Mouse (Mus musculus) ES-E14 (cell line): Measurements from ENCODE around the gene Tead2. TPM values are rescaled to one million over a fixed set of nuclear protein-coding genes. Genes with fewer than 3 reads are reported as not detected.

ENCODE experiments used
- DNase-seq: peaks from one replicate; pipeline ENCODE4 v3.0.0-alpha.2; 2013; ENCODE audit warnings: low read depth, low spot score
- H3K27ac ChIP-seq: 2 replicates; pipeline ENCODE4 v1.5.1; 2012; ENCODE audit warnings: low read depth, mild to moderate bottlenecking, low read length, moderate library complexity, mixed read lengths; ENCODE audit not compliant: poor library complexity, insufficient read depth, severe bottlenecking
- H3K36me3 ChIP-seq: 2 replicates; pipeline ENCODE4 v1.6.1; 2012; ENCODE audit warnings: mild to moderate bottlenecking, low read length, moderate library complexity, mixed read lengths; ENCODE audit not compliant: control insufficient read depth, poor library complexity, insufficient read depth, severe bottlenecking
- H3K4me1 ChIP-seq, 2 experiments: fragments of 150-350 bp in 1 of 2; sonication (generic) in 1 of 2; 2 replicates each; pipeline ENCODE4 v1.6.1; 2012; ENCODE audit warnings: low read length in 2 of 2, mild to moderate bottlenecking in 1 of 2, mixed read lengths in 1 of 2; ENCODE audit not compliant: control insufficient read depth in 2 of 2, insufficient read depth in 2 of 2, poor library complexity in 1 of 2
- H3K4me3 ChIP-seq, 2 experiments: fragments of 150-350 bp in 1 of 2; sonication (generic) in 1 of 2; 2 replicates each; pipeline ENCODE4 v1.5.1; 2012; ENCODE audit warnings: low read length in 2 of 2, low read depth in 1 of 2, mild to moderate bottlenecking in 1 of 2, mixed read lengths in 1 of 2; ENCODE audit not compliant: insufficient read depth in 1 of 2, poor library complexity in 1 of 2, severe bottlenecking in 1 of 2
- H3K9ac ChIP-seq: 2 replicates; pipeline ENCODE4 v1.6.1; 2012; ENCODE audit warnings: low read depth, mild to moderate bottlenecking, low read length, mixed read lengths; ENCODE audit not compliant: poor library complexity, insufficient read depth, severe bottlenecking
- H3K9me3 ChIP-seq: fragments of 150-350 bp; sonication (generic); 2 replicates; pipeline ENCODE4 v1.6.1; 2012; ENCODE audit warnings: low read depth, mild to moderate bottlenecking, low read length; ENCODE audit not compliant: control insufficient read depth, insufficient read depth
- CHD2 ChIP-seq: IDR thresholded peaks from 2 replicates; pipeline ENCODE4 v1.6.1; 2014; ENCODE audit warnings: mild to moderate bottlenecking, low read depth, low read length, inconsistent platforms
- HCFC1 ChIP-seq: IDR thresholded peaks from 2 replicates; pipeline ENCODE4 v1.6.1; 2012; ENCODE audit warnings: low read length, inconsistent platforms, borderline replicate concordance; ENCODE audit not compliant: insufficient read depth
- MAFK ChIP-seq: IDR thresholded peaks from 2 replicates; pipeline ENCODE4 v1.6.1; 2014; ENCODE audit warnings: mild to moderate bottlenecking, low read depth, low read length, inconsistent platforms; ENCODE audit not compliant: insufficient read depth
- ZC3H11A ChIP-seq: IDR thresholded peaks from 2 replicates; pipeline ENCODE4 v1.6.1; 2012; ENCODE audit warnings: low read depth, mild to moderate bottlenecking, inconsistent platforms, low read length, borderline replicate concordance
- ZNF384 ChIP-seq: IDR thresholded peaks from 2 replicates; pipeline ENCODE4 v1.6.1; 2012; ENCODE audit warnings: low read depth, low read length, inconsistent platforms
- in situ Hi-C, 2 experiments: fragments of 600-800 bp; cut with MboI; formaldehyde crosslinking; loops; one replicate each; pipeline ENCODE4 v1.15.1; 2025; ENCODE audit warnings: low sequenced_read_pairs in 2 of 2, inconsistent platforms in 1 of 2; ENCODE audit not compliant: unreplicated experiment in 2 of 2
- total RNA-seq: library from RNA; depleted of rRNA; stranded (reverse); fragments of 300-350 nt; gene quantifications from 2 replicates; pipeline ENCODE4 v1.2.3, GENCODE M21; 2012

The Tead2 gene
- total RNA-seq, 1 experiment = 95.9 TPM

- in situ Hi-C loops = no loop called here
- H3K4me3 ChIP-seq = no peak overlapping the region
- no peak overlapping the region for H3K9ac ChIP-seq
- H3K27ac ChIP-seq = no peak overlapping the region
- H3K9me3 ChIP-seq = no peaks in the 10 kb centered on the region
- peaks cover 0 to 12% of the 10 kb centered on the region in 2 experiments; a peak in 2 of 4 replicates for H3K4me1 ChIP-seq
- TF ChIP-seq MAFK (no peak), HCFC1 (no peak), ZC3H11A (no peak), CHD2 (no peak), ZNF384 (no peak)
- DNase-seq = no peak
- peaks cover 43% of the 10 kb centered on the region for H3K36me3 ChIP-seq
Observed at GRCm38 (mm10) chr7:45226421-45226820, 10.9 kb downstream of the Tead2 start.

DNA sequence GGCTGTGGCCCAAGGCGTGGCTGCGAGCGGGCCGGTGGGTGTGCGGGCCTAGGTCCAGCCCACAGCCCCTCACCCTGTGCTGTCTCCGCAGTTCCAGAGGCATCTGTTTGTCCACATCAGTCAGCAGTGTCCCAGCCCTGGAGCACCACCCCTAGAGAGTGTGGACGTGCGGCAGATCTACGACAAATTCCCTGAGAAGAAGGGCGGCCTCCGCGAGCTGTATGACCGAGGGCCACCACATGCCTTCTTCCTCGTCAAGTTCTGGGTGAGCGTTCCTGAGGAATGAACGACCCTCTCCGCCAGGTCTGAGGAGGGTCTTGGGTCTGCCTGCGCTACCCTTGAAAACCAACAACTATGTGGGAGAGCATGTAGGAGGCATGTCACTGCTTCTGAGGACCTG, 13.0 kb downstream of the Tead2 start:
- no peak for TF ChIP-seq HCFC1
- TF ChIP-seq ZC3H11A = no peak
- no peak for TF ChIP-seq MAFK
- TF ChIP-seq CHD2 = no peak
- TF ChIP-seq ZNF384 = no peak
- peak overlapping the region; percentile 29; the same call in 1 of the 2 replicates for H3K27ac ChIP-seq
- in situ Hi-C loops = no loop called here
- no peak for DNase-seq
- H3K9me3 ChIP-seq = no peaks in the 10 kb centered on the region
- peak overlapping the region; percentile 26; the same call in 1 of the 2 replicates for H3K9ac ChIP-seq
- H3K4me3 ChIP-seq = peak overlapping the region; percentile 22 to 41; a peak in 2 of 4 replicates
- H3K4me1 ChIP-seq = peaks cover 2 to 12% of the 10 kb centered on the region in 2 experiments; a peak in 3 of 4 replicates
- peaks cover 50% of the 10 kb centered on the region for H3K36me3 ChIP-seq

- peak overlapping the region; percentile 26; the same call in 1 of the 2 replicates for H3K9ac ChIP-seq
- in situ Hi-C loops = no loop called here
- DNase-seq = no peak
- H3K4me1 ChIP-seq = peaks cover 7 to 14% of the 10 kb centered on the region in 2 experiments
- TF ChIP-seq ZC3H11A (no peak), HCFC1 (no peak), MAFK (no peak), ZNF384 (no peak), CHD2 (no peak)
- H3K9me3 ChIP-seq = no peaks in the 10 kb centered on the region
- peak overlapping the region; percentile 29 for H3K27ac ChIP-seq
- no peak overlapping the region for H3K4me3 ChIP-seq
- H3K36me3 ChIP-seq = peaks cover 49% of the 10 kb centered on the region
Observed at GRCm38 (mm10) chr7:45229046-45229445, 13.5 kb downstream of the Tead2 start.

- Histone ChIP-seq H3K27ac (no peak overlapping the region; the same call in 1 of the 2 replicates), H3K36me3 (peaks cover 47% of the 10 kb centered on the region), H3K9me3 (no peaks in the 10 kb centered on the region), H3K9ac (no peak overlapping the region), H3K4me1 (peaks cover 7 to 14% of the 10 kb centered on the region in 2 experiments), H3K4me3 (no peak overlapping the region)
- no peak for TF ChIP-seq MAFK
- no peak for TF ChIP-seq ZC3H11A
- TF ChIP-seq CHD2 = no peak
- no peak for TF ChIP-seq HCFC1
- no peak for TF ChIP-seq ZNF384
- in situ Hi-C loops = no loop called here
- DNase-seq = no peak
Observed at GRCm38 (mm10) chr7:45229459-45230203, 14.1 kb downstream of the Tead2 start.

DNA sequence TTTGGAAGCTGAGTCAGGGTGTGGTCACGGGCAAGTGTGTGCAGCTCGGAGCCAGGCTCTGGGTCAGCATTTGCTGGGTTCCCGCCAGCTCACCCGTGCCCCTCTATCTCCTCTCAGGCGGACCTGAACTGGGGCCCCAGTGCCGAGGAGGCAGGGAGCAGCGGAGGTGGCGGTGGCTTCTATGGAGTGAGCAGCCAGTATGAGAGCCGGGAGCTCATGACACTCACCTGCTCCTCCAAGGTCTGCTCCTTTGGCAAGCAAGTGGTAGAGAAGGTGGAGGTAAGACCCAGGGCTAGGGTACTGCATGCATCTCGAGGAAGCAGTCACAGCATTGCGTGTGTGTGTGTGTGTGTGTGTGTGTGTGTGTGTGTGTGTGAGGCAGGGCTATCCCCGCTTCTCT, 15.6 kb downstream of the Tead2 start:
- Histone ChIP-seq H3K9me3 (no peaks in the 10 kb centered on the region), H3K9ac (no peak overlapping the region), H3K36me3 (peaks cover 42% of the 10 kb centered on the region), H3K4me3 (no peak overlapping the region), H3K4me1 (peaks cover 7 to 21% of the 10 kb centered on the region in 2 experiments), H3K27ac (no peak overlapping the region)
- DNase-seq = no peak
- no peak for TF ChIP-seq HCFC1
- no peak for TF ChIP-seq MAFK
- no peak for TF ChIP-seq CHD2
- no peak for TF ChIP-seq ZNF384
- TF ChIP-seq ZC3H11A = no peak
- in situ Hi-C loops = no loop called here
